Mouse (Mus musculus) spleen, adult 2 months (tissue): ENCODE measurements around the gene Zfr.

Source experiments
- CTCF ChIP-seq: fragments of 200-500 bp; IDR thresholded peaks from 2 replicates; pipeline ENCODE4 v1.5.1; 2011; ENCODE audit warnings: mild to moderate bottlenecking, inconsistent platforms; ENCODE audit not compliant: insufficient read depth, insufficient read length, insufficient replicate concordance; ENCODE audit errors: extremely low read depth
- POLR2A ChIP-seq: fragments of 200-500 bp; IDR thresholded peaks from 2 replicates; pipeline ENCODE4 v1.6.1; 2011; ENCODE audit warnings: low read depth, low read length, inconsistent platforms

DNA sequence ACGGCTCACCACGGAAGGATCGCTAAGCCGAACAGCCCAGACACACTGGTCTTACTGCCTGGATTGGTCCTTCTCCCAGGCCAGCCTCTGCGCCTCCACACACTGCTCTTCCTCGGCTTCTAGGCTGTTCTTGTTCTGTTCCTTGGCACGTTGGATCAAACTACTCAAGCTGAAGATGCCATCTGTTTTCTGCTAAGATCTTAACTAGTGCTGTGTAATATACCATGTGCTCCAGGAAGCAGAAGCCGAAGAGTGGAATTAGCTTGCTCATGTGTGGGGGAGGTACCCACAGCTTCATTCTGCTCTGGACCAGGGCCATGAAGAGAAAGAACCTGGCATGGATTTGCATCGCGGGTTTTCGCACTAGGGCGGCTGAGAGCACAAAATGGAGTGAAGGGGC, 11.2 kb upstream of the Zfr start:
- no peak for TF ChIP-seq POLR2A
- no peak for TF ChIP-seq CTCF
